Mouse (Mus musculus) limb, embryonic 14.5 days (tissue): ENCODE measurements around the gene Gtpbp1. TPM values are rescaled to one million over a fixed set of nuclear protein-coding genes. Genes with fewer than 3 reads are reported as not detected.

Experiments
- ATAC-seq: fragments of 200-750 bp; cut with Nextera tagmentation; 2 replicates; pipeline ENCODE4 v1.8.0; 2017; ENCODE audit warnings: low read depth, moderate number of reproducible peaks, moderate TSS enrichment; ENCODE audit not compliant: low FRiP score
- DNase-seq: peaks from one replicate; pipeline ENCODE4 v3.0.0-alpha.2; 2015; ENCODE audit warnings: low spot score
- H3K27ac ChIP-seq: fragments of 300-500 bp; sonication (generic); replicated peaks from 2 replicates; pipeline ENCODE4 v1.5.1; 2014; ENCODE audit warnings: low read depth, mild to moderate bottlenecking, low read length, moderate library complexity, mixed read lengths
- H3K27me3 ChIP-seq: fragments of 300-500 bp; sonication (generic); 2 replicates; pipeline ENCODE4 v1.6.1; 2014; ENCODE audit warnings: low read length, mixed read lengths; ENCODE audit not compliant: control insufficient read depth, insufficient read depth
- H3K36me3 ChIP-seq: fragments of 300-500 bp; sonication (generic); 2 replicates; pipeline ENCODE4 v1.6.1; 2014; ENCODE audit warnings: mild to moderate bottlenecking, low read length, moderate library complexity, mixed read lengths; ENCODE audit not compliant: control insufficient read depth, insufficient read depth
- H3K4me1 ChIP-seq: fragments of 300-500 bp; sonication (generic); 2 replicates; pipeline ENCODE4 v1.6.1; 2014; ENCODE audit warnings: antibody characterized with exemption, low read length, mixed read lengths; ENCODE audit not compliant: control insufficient read depth, insufficient read depth
- H3K4me2 ChIP-seq: fragments of 300-500 bp; sonication (generic); replicated peaks from 2 replicates; pipeline ENCODE4 v1.6.1; 2014; ENCODE audit warnings: low read depth, mild to moderate bottlenecking, low read length, moderate library complexity; ENCODE audit not compliant: severe bottlenecking
- H3K4me3 ChIP-seq: fragments of 300-500 bp; sonication (generic); replicated peaks from 2 replicates; pipeline ENCODE4 v1.5.1; 2014; ENCODE audit warnings: low read length
- H3K9ac ChIP-seq: fragments of 300-500 bp; sonication (generic); 2 replicates; pipeline ENCODE4 v1.6.1; 2014; ENCODE audit warnings: mild to moderate bottlenecking, low read depth, low read length, moderate library complexity; ENCODE audit not compliant: severe bottlenecking
- H3K9me3 ChIP-seq: fragments of 300-500 bp; sonication (generic); 2 replicates; pipeline ENCODE4 v1.6.1; 2016; ENCODE audit warnings: low read length; ENCODE audit not compliant: control insufficient read depth
- POLR2A ChIP-seq: fragments of 200-500 bp; IDR thresholded peaks from 2 replicates; pipeline ENCODE4 v1.8.0; 2012; ENCODE audit warnings: inconsistent platforms, mild to moderate bottlenecking, moderate library complexity, borderline replicate concordance; ENCODE audit not compliant: insufficient read depth, insufficient read length; ENCODE audit errors: extremely low read depth
- WGBS: fragments of 180-500 bp; shearing (Covaris S2); extraction: QIAGEN DNeasy Blood & Tissue Kit; methylation state at CpG from one replicate; pipeline ENCODE4 v1.1.7; 2014; 5-methylcytosine and 5-hydroxymethylcytosine counted together
- polyA plus RNA-seq, 2 experiments: library from polyadenylated mRNA; depleted of rRNA in 1 of 2; stranded (reverse) in 1 of 2; unstranded in 1 of 2; fragments of >200 nt; fragmentation: Nextera tagmentation in 1 of 2; extraction: Ambion mirVana in 1 of 2; gene quantifications; 2 replicates each; pipeline versions ENCODE4 v1.2.1 to v1.2.3; 2012 to 2014

The Gtpbp1 gene
- polyA plus RNA-seq, 2 experiments: 32.6 to 39.6 TPM

DNA sequence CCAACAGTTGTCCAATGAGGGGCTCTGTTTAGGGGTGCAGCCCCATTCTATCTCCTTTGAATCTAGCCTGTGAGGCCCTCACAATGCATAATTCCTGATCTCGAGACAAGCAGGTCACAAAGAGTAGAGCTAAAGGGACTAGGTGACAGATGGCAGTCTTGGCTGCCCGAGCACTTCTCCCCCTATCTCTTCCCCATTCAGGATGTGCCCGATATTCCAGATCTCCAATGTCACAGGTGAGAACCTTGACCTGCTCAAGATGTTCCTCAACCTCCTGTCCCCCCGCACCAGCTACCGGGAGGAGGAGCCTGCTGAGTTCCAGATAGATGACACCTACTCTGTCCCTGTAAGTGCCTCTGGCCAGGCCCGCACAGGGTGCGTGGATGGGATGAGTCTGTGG, 25.0 kb downstream of the Gtpbp1 start:
- Histone ChIP-seq H3K4me1 (no peaks in the 10 kb centered on the region), H3K9me3 (no peaks in the 10 kb centered on the region), H3K4me2 (no peak overlapping the region), H3K27me3 (no peaks in the 10 kb centered on the region), H3K4me3 (no peak overlapping the region), H3K9ac (no peak overlapping the region), H3K36me3 (peaks cover 97% of the 10 kb centered on the region), H3K27ac (no peak overlapping the region)
- no peak for TF ChIP-seq POLR2A
- ATAC-seq (no peak), DNase-seq (no peak)
- WGBS: 90% methylated on average over 7 of the region's 7 CpGs

DNA sequence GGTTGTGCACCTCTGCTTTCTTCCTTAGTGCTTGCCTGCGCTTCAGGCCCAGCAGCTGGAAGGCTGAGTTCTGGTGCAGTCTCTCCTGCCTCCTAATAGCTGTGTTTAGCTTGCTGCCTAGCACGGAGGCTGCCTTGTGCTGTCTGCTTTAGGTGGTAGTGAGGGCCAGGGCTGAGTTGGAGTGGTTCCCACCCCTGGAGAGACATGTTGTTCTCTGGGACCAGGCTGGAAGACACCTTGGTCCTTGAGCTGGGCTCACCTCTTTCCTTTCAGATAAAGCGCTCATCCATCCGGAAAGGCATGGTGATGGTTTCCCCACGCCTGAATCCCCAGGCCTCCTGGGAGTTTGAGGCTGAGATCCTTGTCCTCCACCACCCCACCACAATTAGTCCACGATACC, 26.1 kb downstream of the Gtpbp1 start:
- H3K4me3 ChIP-seq: no peak overlapping the region
- no peak overlapping the region for H3K9ac ChIP-seq
- ATAC-seq: no peak
- no peaks in the 10 kb centered on the region for H3K27me3 ChIP-seq
- no peak for TF ChIP-seq POLR2A
- 98% methylated on average over 6 of the region's 6 CpGs for WGBS
- H3K36me3 ChIP-seq: peaks cover 94% of the 10 kb centered on the region
- DNase-seq: no peak
- H3K4me2 ChIP-seq: no peak overlapping the region
- H3K9me3 ChIP-seq: no peaks in the 10 kb centered on the region
- H3K4me1 ChIP-seq: no peaks in the 10 kb centered on the region
- H3K27ac ChIP-seq: no peak overlapping the region

DNA sequence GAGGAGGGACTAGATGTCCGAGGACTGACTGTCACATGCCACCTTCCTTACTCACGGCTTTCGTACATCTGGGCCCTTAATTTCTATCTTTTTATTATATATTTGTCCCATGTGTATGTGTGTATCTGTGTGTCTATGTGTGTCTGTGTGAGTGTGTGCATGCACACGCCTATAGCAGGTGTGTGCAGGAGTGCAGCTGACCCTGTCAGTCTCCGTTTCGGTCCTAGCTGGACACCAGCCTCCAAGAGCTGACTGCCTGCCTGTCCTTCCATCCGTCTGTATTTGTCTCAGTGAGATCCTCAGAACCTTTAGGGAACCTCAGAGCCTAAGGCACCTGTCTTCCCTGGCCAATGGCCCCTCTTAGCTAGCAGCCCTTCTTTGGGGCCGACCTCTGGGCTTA, 29.6 kb downstream of the Gtpbp1 start:
- WGBS: 86% methylated on average over 8 of the region's 8 CpGs
- Histone ChIP-seq H3K4me2 (no peak overlapping the region), H3K9me3 (no peaks in the 10 kb centered on the region), H3K4me3 (no peak overlapping the region), H3K9ac (no peak overlapping the region), H3K27me3 (no peaks in the 10 kb centered on the region), H3K27ac (no peak overlapping the region), H3K4me1 (no peaks in the 10 kb centered on the region), H3K36me3 (peaks cover 83% of the 10 kb centered on the region)
- TF ChIP-seq POLR2A: no peak
- DNase-seq (no peak), ATAC-seq (no peak)

DNA sequence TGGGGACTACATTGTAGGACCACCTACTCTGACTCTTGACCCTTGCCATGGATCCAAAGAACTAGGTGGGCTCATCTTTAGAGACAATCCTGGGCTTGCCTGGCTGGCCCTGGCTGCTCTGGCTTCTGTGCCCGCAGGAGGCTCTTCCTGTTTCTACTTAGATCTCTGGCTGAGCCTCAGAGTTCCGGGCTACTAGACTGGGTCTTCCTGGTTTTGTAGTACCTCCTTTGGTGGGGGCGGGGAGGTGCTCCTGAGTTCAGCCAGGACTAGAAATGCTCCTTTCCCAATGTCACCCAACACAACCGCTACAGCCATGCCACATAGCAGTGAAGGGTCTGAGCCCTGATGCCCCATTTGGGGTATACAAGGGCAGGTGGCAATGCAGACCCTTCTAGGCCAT, 30.2 kb downstream of the Gtpbp1 start:
- ATAC-seq (no peak), DNase-seq (no peak)
- TF ChIP-seq POLR2A: no peak
- Histone ChIP-seq H3K27me3 (no peaks in the 10 kb centered on the region), H3K9me3 (no peaks in the 10 kb centered on the region), H3K4me1 (no peaks in the 10 kb centered on the region), H3K4me2 (no peak overlapping the region), H3K9ac (no peak overlapping the region), H3K27ac (no peak overlapping the region), H3K4me3 (no peak overlapping the region), H3K36me3 (peaks cover 83% of the 10 kb centered on the region)
- WGBS: 81% methylated on average over 4 of the region's 4 CpGs

DNA sequence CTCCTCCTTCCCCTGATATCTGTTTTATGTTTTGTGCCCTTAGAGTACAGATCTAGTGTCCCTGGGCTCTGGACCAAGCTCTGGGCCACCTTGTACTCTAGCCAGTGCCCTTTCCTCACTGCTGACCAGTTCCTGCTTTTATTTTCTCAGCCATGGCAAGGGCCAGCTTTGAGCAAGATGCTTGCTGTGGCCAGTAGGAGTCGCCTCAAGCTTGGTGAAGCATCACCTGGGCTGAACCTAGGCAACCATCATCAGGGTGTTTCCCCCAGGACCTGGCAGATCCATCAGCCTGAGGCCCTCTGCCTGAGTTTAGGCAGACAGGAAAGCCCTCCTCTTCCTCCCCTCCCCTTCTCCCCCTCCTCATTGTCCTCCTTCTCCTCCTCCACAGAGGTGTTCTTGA, 32.8 kb downstream of the Gtpbp1 start:
- Histone ChIP-seq H3K27me3 (no peaks in the 10 kb centered on the region), H3K4me3 (no peak overlapping the region), H3K27ac (no peak overlapping the region), H3K4me1 (no peaks in the 10 kb centered on the region), H3K36me3 (peaks cover 83% of the 10 kb centered on the region), H3K9ac (no peak overlapping the region), H3K4me2 (no peak overlapping the region), H3K9me3 (no peaks in the 10 kb centered on the region)
- DNase-seq (no peak), ATAC-seq (no peak)
- 29% methylated on average over 1 of the region's 1 CpGs for WGBS
- no peak for TF ChIP-seq POLR2A

DNA sequence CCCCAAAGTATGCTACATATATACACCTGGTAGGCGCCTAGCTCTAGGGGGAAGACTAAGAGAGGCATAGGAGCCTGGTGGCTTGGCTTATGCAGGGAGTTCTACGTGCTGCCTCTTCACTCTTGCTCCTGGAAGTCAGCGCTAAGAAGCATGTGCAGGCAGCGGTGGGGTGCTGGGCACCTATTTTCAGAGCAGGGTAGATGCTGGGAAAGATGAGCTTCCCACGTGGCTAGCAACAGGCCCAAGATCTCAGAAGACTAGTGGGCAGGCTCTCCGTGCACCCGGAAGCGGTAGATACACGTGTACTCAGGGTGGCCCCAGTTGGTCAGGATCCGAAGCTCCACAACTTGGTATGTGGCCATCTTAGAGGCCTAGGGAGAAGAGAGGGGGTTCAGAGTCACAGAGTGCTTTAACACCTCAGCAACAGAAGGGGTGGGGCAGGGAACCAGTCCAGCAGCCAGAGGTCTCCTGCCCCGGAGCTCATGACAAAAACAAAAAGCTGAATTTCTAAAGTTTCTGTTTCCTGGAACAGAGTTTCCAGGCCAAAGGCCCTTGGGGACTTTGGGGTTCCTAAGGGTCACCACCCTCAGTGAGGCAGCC, 34.6 kb downstream of the Gtpbp1 start:
- H3K4me3 ChIP-seq: no peak overlapping the region
- no peak overlapping the region for H3K27ac ChIP-seq
- no peaks in the 10 kb centered on the region for H3K27me3 ChIP-seq
- no peak overlapping the region for H3K4me2 ChIP-seq
- H3K4me1 ChIP-seq: no peaks in the 10 kb centered on the region
- H3K36me3 ChIP-seq: peaks cover 82% of the 10 kb centered on the region
- no peaks in the 10 kb centered on the region for H3K9me3 ChIP-seq
- 92% methylated on average over 11 of the region's 11 CpGs for WGBS
- TF ChIP-seq POLR2A: no peak
- ATAC-seq (no peak), DNase-seq (no peak)
- no peak overlapping the region for H3K9ac ChIP-seq
